Mouse (Mus musculus): ENCODE measurements around the gene Ten1.

GRCm38 (mm10) chr11:116241744-116242235 lies 43.1 kb downstream of the Ten1 start:
- TF ChIP-seq GATA1 (IDR thresholded peaks at IDR 0.05; ENCODE audit: borderline replicate concordance, low read length) = no peak
- TF ChIP-seq FLI1 (IDR thresholded peaks at IDR 0.05; ENCODE audit: low read length) = no peak
